Mouse (Mus musculus): ENCODE measurements at regions not wholly inside any gene's neighbourhood (a gene's known extent, or its start where the extent isn't known, plus 50 kb on each side); places are given as distances from the start of the nearest gene placed in this dataset.

DNA sequence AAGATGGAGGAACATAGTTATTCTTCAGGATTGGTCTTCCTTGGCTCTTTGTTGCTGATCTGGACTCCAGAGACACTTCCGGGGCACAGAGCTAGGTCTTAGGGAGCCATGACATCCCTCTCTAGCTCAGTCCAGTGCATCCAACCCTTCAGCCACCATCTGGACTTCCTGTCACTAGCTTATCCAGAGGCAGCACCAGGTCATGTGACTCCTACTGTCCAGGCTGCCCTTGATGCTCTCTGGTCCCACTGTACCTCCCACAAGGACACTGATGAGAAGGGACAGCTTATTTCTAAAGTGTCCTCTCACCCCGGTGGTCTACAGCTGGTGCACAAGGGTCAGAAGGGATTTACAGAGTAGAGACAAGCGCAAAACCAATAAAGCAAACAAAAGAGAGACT is 400.7 kb upstream of the Kcnab2 start:
- Histone ChIP-seq H3K4me3 (ENCODE audit: low read depth, low read length) (no peak overlapping the region), H3K9ac (ENCODE audit: low read depth, poor library complexity, severe bottlenecking) (no peak overlapping the region), H3K27ac (ENCODE audit: insufficient read depth, low read length) (no peak overlapping the region), H3K9me3 (replicated peaks; ENCODE audit: control insufficient read depth, insufficient read depth, low read length, poor library complexity, severe bottlenecking) (no peaks in the 10 kb centered on the region), H3K4me1 (ENCODE audit: control insufficient read depth, insufficient read depth, low read length) (no peaks in the 10 kb centered on the region), H3K36me3 (ENCODE audit: control insufficient read depth, insufficient read depth, low read length, poor library complexity, severe bottlenecking) (no peaks in the 10 kb centered on the region), H3K27me3 (ENCODE audit: control insufficient read depth, insufficient read depth, low read length, poor library complexity, severe bottlenecking) (no peaks in the 10 kb centered on the region)
- no peak for TF ChIP-seq POLR2A (IDR thresholded peaks at IDR 0.05; ENCODE audit: insufficient read depth, low read length)
- no peak for TF ChIP-seq EP300 (IDR thresholded peaks at IDR 0.05; ENCODE audit: insufficient read depth, low read depth, low read length)

DNA sequence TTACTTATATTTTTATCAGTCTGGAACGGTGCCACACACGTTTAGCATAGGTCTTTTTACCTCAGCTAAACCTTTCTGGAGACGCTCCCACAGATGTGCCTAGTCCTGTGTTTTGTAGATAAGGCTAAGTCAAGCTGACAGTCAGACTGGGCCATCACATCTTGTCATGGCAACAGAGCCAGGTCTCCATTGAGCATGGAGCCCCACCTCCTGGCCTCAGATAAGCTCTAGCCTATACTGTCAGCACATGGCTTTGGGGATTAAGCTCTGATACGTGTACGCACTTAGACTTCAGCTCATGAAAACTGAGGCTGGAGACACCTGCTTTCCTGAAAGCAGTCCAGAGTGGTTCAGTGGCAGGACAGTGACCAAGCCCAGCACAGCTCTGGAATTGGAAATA is 392.4 kb upstream of the Kcnab2 start:
- Histone ChIP-seq H3K36me3 (ENCODE audit: control insufficient read depth, insufficient read depth, low read length, poor library complexity, severe bottlenecking) (no peaks in the 10 kb centered on the region), H3K9me3 (replicated peaks; ENCODE audit: control insufficient read depth, insufficient read depth, low read length, poor library complexity, severe bottlenecking) (no peaks in the 10 kb centered on the region), H3K9ac (ENCODE audit: low read depth, poor library complexity, severe bottlenecking) (no peak overlapping the region), H3K4me3 (ENCODE audit: low read depth, low read length) (no peak overlapping the region), H3K27me3 (ENCODE audit: control insufficient read depth, insufficient read depth, low read length, poor library complexity, severe bottlenecking) (no peaks in the 10 kb centered on the region), H3K27ac (ENCODE audit: insufficient read depth, low read length) (no peak overlapping the region), H3K4me1 (ENCODE audit: control insufficient read depth, insufficient read depth, low read length) (no peaks in the 10 kb centered on the region)
- TF ChIP-seq POLR2A (IDR thresholded peaks at IDR 0.05; ENCODE audit: insufficient read depth, low read length), result no peak
- TF ChIP-seq EP300 (IDR thresholded peaks at IDR 0.05; ENCODE audit: insufficient read depth, low read depth, low read length), result no peak
- TF ChIP-seq CTCF (IDR thresholded peaks at IDR 0.05; ENCODE audit: low read depth, low read length), result no peak

DNA sequence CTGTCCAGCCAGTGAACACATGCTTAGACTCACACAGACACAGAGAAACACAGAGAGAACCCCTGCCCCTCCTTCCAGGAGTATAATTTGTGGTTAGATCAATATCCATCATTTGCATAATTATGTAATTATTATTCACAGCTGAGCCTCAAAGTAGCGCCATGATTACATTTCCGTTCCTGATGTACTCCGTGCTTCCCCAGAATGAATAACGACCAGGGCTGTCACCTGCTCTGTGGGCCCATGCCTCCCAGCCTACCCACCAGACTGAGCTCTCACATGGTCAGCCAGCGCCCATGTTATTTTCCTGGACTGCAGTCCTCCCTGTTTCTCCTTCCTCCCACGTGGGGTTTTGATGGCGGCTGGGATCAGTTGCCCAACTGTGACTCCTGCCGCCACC is 388.2 kb upstream of the Kcnab2 start:
- H3K27ac ChIP-seq (ENCODE audit: insufficient read depth, low read length), result no peak overlapping the region
- H3K9me3 ChIP-seq (replicated peaks; ENCODE audit: control insufficient read depth, insufficient read depth, low read length, poor library complexity, severe bottlenecking), result no peaks in the 10 kb centered on the region

DNA sequence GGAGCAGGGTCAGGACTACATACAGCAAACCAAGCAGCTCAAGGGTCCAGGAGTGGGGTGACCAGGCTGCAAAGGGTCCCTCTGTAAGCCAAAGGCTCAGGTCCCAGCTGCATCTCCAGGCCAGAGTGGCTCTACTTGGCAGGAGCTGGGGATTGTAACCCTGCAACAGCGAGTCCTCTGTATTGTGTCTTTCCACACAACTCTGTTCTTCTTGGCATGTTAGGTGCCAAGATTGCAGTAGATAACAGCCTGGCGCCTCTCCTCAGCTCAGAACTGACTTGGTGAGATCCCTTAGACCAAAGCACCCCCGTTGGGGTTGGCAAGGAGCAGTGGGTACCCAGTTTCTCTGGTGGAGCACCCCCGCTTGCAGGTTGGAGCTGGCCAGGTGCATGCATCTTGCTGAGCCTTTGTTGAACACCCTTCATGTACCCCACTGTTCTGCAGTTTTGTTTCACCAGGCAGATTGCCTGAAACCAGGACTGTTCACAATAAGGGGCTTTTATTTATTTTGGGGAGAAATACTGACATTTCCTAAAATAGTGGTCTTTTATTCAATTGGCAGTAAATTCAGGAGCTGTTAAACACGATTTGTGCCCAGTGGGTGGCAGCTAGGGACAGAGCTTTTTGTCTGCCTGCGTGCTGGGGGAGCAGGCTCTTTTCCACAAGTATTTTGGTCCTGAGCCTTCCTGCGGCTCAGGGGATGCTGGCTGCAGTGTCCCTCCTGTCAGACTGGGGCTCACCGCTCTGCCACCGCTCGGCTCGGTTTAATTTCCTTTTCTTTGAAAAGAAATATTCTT is 385.3 kb upstream of the Kcnab2 start:
- H3K27me3 ChIP-seq (ENCODE audit: control insufficient read depth, insufficient read depth, low read length, poor library complexity, severe bottlenecking), result no peaks in the 10 kb centered on the region
- TF ChIP-seq CTCF (IDR thresholded peaks at IDR 0.05; ENCODE audit: low read depth, low read length), result no peak
- TF ChIP-seq POLR2A (IDR thresholded peaks at IDR 0.05; ENCODE audit: insufficient read depth, low read length), result no peak
- no peaks in the 10 kb centered on the region for H3K36me3 ChIP-seq (ENCODE audit: control insufficient read depth, insufficient read depth, low read length, poor library complexity, severe bottlenecking)
- no peak overlapping the region for H3K4me3 ChIP-seq (ENCODE audit: low read depth, low read length)
- H3K27ac ChIP-seq (ENCODE audit: insufficient read depth, low read length), result no peak overlapping the region
- no peaks in the 10 kb centered on the region for H3K4me1 ChIP-seq (ENCODE audit: control insufficient read depth, insufficient read depth, low read length)
- no peak overlapping the region for H3K9ac ChIP-seq (ENCODE audit: low read depth, poor library complexity, severe bottlenecking)
- no peaks in the 10 kb centered on the region for H3K9me3 ChIP-seq (replicated peaks; ENCODE audit: control insufficient read depth, insufficient read depth, low read length, poor library complexity, severe bottlenecking)

More for the DNA sequence above, 388.2 kb upstream of the Kcnab2 start:
- Histone ChIP-seq H3K9ac (ENCODE audit: low read depth, poor library complexity, severe bottlenecking) (no peak overlapping the region), H3K36me3 (ENCODE audit: control insufficient read depth, insufficient read depth, low read length, poor library complexity, severe bottlenecking) (no peaks in the 10 kb centered on the region), H3K27me3 (ENCODE audit: control insufficient read depth, insufficient read depth, low read length, poor library complexity, severe bottlenecking) (no peaks in the 10 kb centered on the region), H3K4me1 (ENCODE audit: control insufficient read depth, insufficient read depth, low read length) (no peaks in the 10 kb centered on the region), H3K4me3 (ENCODE audit: low read depth, low read length) (no peak overlapping the region)
- no peak for TF ChIP-seq POLR2A (IDR thresholded peaks at IDR 0.05; ENCODE audit: insufficient read depth, low read length)
- no peak for TF ChIP-seq EP300 (IDR thresholded peaks at IDR 0.05; ENCODE audit: insufficient read depth, low read depth, low read length)
- no peak for TF ChIP-seq CTCF (IDR thresholded peaks at IDR 0.05; ENCODE audit: low read depth, low read length)

DNA sequence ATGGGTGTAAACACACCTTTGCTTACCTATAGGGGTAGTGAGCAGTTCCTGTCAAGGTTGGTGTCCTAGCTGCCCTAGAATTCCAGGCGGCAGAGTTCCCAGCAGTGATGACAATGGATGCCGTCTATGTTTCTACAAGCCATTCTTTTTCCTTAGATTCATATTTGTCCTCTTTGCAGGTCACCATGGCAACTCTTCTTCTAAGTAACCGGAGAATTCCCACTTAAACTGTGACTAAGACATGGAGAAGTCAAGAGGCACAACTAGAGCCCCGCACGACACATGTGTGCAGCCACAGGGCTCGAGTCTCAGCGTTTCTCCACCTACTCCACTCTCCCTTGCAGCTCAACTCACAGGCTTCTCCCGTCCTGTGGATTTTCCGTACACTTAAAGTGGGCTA is 381.5 kb upstream of the Kcnab2 start:
- Histone ChIP-seq H3K4me3 (ENCODE audit: low read depth, low read length) (no peak overlapping the region), H3K9me3 (replicated peaks; ENCODE audit: control insufficient read depth, insufficient read depth, low read length, poor library complexity, severe bottlenecking) (no peaks in the 10 kb centered on the region), H3K27me3 (ENCODE audit: control insufficient read depth, insufficient read depth, low read length, poor library complexity, severe bottlenecking) (no peaks in the 10 kb centered on the region), H3K9ac (ENCODE audit: low read depth, poor library complexity, severe bottlenecking) (no peak overlapping the region), H3K27ac (ENCODE audit: insufficient read depth, low read length) (no peak overlapping the region), H3K4me1 (ENCODE audit: control insufficient read depth, insufficient read depth, low read length) (no peaks in the 10 kb centered on the region), H3K36me3 (ENCODE audit: control insufficient read depth, insufficient read depth, low read length, poor library complexity, severe bottlenecking) (no peaks in the 10 kb centered on the region)
- TF ChIP-seq POLR2A (IDR thresholded peaks at IDR 0.05; ENCODE audit: insufficient read depth, low read length) (no peak), EP300 (IDR thresholded peaks at IDR 0.05; ENCODE audit: insufficient read depth, low read depth, low read length) (no peak), CTCF (IDR thresholded peaks at IDR 0.05; ENCODE audit: low read depth, low read length) (no peak)

DNA sequence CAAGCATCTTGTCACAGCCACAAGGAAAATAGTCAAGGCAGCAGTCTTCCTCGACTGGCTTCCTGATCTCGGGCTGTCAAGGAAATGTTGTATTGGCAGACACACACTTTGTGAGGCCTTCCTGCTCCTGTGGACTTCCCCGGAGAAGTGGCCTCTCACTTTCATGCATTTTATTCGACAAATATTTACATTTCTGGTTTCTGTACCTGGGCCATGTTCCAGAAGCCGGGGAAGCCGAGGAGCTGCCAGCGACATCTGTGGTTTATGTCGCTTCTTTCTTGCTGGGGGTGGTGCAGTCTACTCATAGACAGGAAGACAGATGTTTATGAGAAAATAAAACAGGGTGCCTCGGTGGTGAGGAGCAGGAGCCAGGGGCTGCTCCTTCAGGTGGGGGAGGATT is 372.5 kb upstream of the Kcnab2 start:
- no peaks in the 10 kb centered on the region for H3K27me3 ChIP-seq (ENCODE audit: control insufficient read depth, insufficient read depth, low read length, poor library complexity, severe bottlenecking)
- no peak for TF ChIP-seq CTCF (IDR thresholded peaks at IDR 0.05; ENCODE audit: low read depth, low read length)
- TF ChIP-seq EP300 (IDR thresholded peaks at IDR 0.05; ENCODE audit: insufficient read depth, low read depth, low read length), result no peak
- no peak for TF ChIP-seq POLR2A (IDR thresholded peaks at IDR 0.05; ENCODE audit: insufficient read depth, low read length)
- H3K36me3 ChIP-seq (ENCODE audit: control insufficient read depth, insufficient read depth, low read length, poor library complexity, severe bottlenecking), result no peaks in the 10 kb centered on the region
- H3K9ac ChIP-seq (ENCODE audit: low read depth, poor library complexity, severe bottlenecking), result no peak overlapping the region
- H3K27ac ChIP-seq (ENCODE audit: insufficient read depth, low read length), result no peak overlapping the region
- H3K9me3 ChIP-seq (replicated peaks; ENCODE audit: control insufficient read depth, insufficient read depth, low read length, poor library complexity, severe bottlenecking), result no peaks in the 10 kb centered on the region
- H3K4me3 ChIP-seq (ENCODE audit: low read depth, low read length), result no peak overlapping the region
- no peaks in the 10 kb centered on the region for H3K4me1 ChIP-seq (ENCODE audit: control insufficient read depth, insufficient read depth, low read length)

Measured in ES-Bruce4 (cell line).